Mouse (Mus musculus) heart, postnatal 0 days (tissue): Measurements from ENCODE around the gene St6galnac3. TPM values are rescaled to one million over a fixed set of nuclear protein-coding genes. Genes with fewer than 3 reads are reported as not detected.

Experiments
- ATAC-seq: fragments of 200-750 bp; cut with Nextera tagmentation; 2 replicates; pipeline ENCODE4 v1.8.0; 2017; ENCODE audit warnings: low read depth, moderate number of reproducible peaks, moderate library complexity; ENCODE audit not compliant: insufficient read depth
- DNase-seq: peaks from one replicate; pipeline ENCODE4 v3.0.0-alpha.2; 2016; ENCODE audit warnings: low spot score
- H3K27ac ChIP-seq: fragments of 300-500 bp; sonication (generic); 2 replicates; pipeline ENCODE4 v1.5.1; 2014; ENCODE audit warnings: low read depth, mild to moderate bottlenecking
- H3K27me3 ChIP-seq: fragments of 300-500 bp; sonication (generic); 2 replicates; pipeline ENCODE4 v1.6.1; 2014; ENCODE audit warnings: low read length, mixed read lengths; ENCODE audit not compliant: control insufficient read depth, insufficient read depth
- H3K36me3 ChIP-seq: fragments of 300-500 bp; sonication (generic); replicated peaks from 2 replicates; pipeline ENCODE4 v1.6.1; 2014; ENCODE audit warnings: low read length, mixed read lengths; ENCODE audit not compliant: control insufficient read depth, insufficient read depth
- H3K4me1 ChIP-seq: fragments of 300-500 bp; sonication (generic); 2 replicates; pipeline ENCODE4 v1.6.1; 2014; ENCODE audit warnings: antibody characterized with exemption; ENCODE audit not compliant: control insufficient read depth, insufficient read depth
- H3K4me2 ChIP-seq: fragments of 300-500 bp; sonication (generic); 2 replicates; pipeline ENCODE4 v1.6.1; 2014; ENCODE audit warnings: low read depth, mild to moderate bottlenecking, low read length, moderate library complexity
- H3K4me3 ChIP-seq: fragments of 300-500 bp; sonication (generic); 2 replicates; pipeline ENCODE4 v1.5.1; 2014; ENCODE audit warnings: low read depth, low read length
- H3K9ac ChIP-seq: fragments of 300-500 bp; sonication (generic); replicated peaks from 2 replicates; pipeline ENCODE4 v1.6.1; 2014; ENCODE audit warnings: low read depth, low read length, mixed read lengths
- H3K9me3 ChIP-seq: fragments of 300-500 bp; sonication (generic); replicated peaks from 2 replicates; pipeline ENCODE4 v1.6.1; 2016; ENCODE audit warnings: low read length; ENCODE audit not compliant: control insufficient read depth
- CTCF ChIP-seq: IDR thresholded peaks from 2 replicates; pipeline ENCODE4 v1.5.1; 2016; ENCODE audit warnings: antibody characterized with exemption, control low read depth, low read depth
- EP300 ChIP-seq: IDR thresholded peaks from 2 replicates; pipeline ENCODE4 v1.6.1; 2016; ENCODE audit warnings: antibody characterized with exemption, low read depth
- WGBS: fragments of 180-500 bp; shearing (Covaris S2); extraction: QIAGEN DNeasy Blood & Tissue Kit; methylation state at CpG from one replicate; pipeline ENCODE4 v1.1.7; 2014; 5-methylcytosine and 5-hydroxymethylcytosine counted together
- polyA plus RNA-seq: library from polyadenylated mRNA; unstranded; fragments of >200 nt; fragmentation: Nextera tagmentation; extraction: Ambion mirVana; gene quantifications from 2 replicates; pipeline ENCODE4 v1.2.1, GENCODE M21; 2015
- total RNA-seq: library from RNA; depleted of rRNA; stranded (reverse); fragments of >200 nt; gene quantifications from 2 replicates; pipeline ENCODE4 v1.2.3, GENCODE M21; 2014; ENCODE audit warnings: low replicate concordance

St6galnac3 gene
- total and polyA plus RNA-seq, 2 experiments from 2014 or later: 9.7 to 22.5 TPM

GRCm38 (mm10) chr3:153292363-153292762 is 432.6 kb downstream of the St6galnac3 start:
- 86% methylated on average over 9 of the region's 9 CpGs for WGBS

GRCm38 (mm10) chr3:153291406-153292045 is 433.4 kb downstream of the St6galnac3 start:
- WGBS: 82% methylated on average over 6 of the region's 6 CpGs
- TF ChIP-seq EP300 (no peak), CTCF (no peak)
- H3K4me3 ChIP-seq: no peak overlapping the region
- DNase-seq (no peak), ATAC-seq (no peak)
- H3K27ac ChIP-seq: no peak overlapping the region
- no peaks in the 10 kb centered on the region for H3K27me3 ChIP-seq
- no peak overlapping the region for H3K4me2 ChIP-seq
- H3K36me3 ChIP-seq: no peaks in the 10 kb centered on the region
- H3K9me3 ChIP-seq: no peaks in the 10 kb centered on the region
- no peak overlapping the region for H3K9ac ChIP-seq
- H3K4me1 ChIP-seq: no peaks in the 10 kb centered on the region

More at GRCm38 (mm10) chr3:153292363-153292762, 432.6 kb downstream of the St6galnac3 start:
- no peak overlapping the region for H3K9ac ChIP-seq
- DNase-seq: no peak
- no peak overlapping the region for H3K27ac ChIP-seq
- H3K36me3 ChIP-seq: no peaks in the 10 kb centered on the region
- no peaks in the 10 kb centered on the region for H3K9me3 ChIP-seq
- no peak for ATAC-seq
- no peak overlapping the region for H3K4me3 ChIP-seq
- no peak overlapping the region for H3K4me2 ChIP-seq
- no peaks in the 10 kb centered on the region for H3K27me3 ChIP-seq
- no peaks in the 10 kb centered on the region for H3K4me1 ChIP-seq
- TF ChIP-seq EP300: no peak
- no peak for TF ChIP-seq CTCF

- Histone ChIP-seq H3K9me3 (no peaks in the 10 kb centered on the region), H3K9ac (no peak overlapping the region), H3K4me1 (no peaks in the 10 kb centered on the region), H3K4me3 (no peak overlapping the region), H3K27ac (no peak overlapping the region), H3K4me2 (no peak overlapping the region), H3K27me3 (no peaks in the 10 kb centered on the region), H3K36me3 (no peaks in the 10 kb centered on the region)
- 94% methylated on average over 4 of the region's 4 CpGs for WGBS
- no peak for TF ChIP-seq CTCF
- TF ChIP-seq EP300: no peak
- DNase-seq: no peak
- no peak for ATAC-seq
Observed at GRCm38 (mm10) chr3:153289971-153290370, 435.0 kb downstream of the St6galnac3 start.

- no peaks in the 10 kb centered on the region for H3K27me3 ChIP-seq
- no peaks in the 10 kb centered on the region for H3K4me1 ChIP-seq
- H3K4me2 ChIP-seq: no peak overlapping the region
- no peak overlapping the region for H3K9ac ChIP-seq
- TF ChIP-seq EP300 (no peak), CTCF (no peak)
- H3K36me3 ChIP-seq: no peaks in the 10 kb centered on the region
- 83% methylated on average over 4 of the region's 4 CpGs for WGBS
- H3K9me3 ChIP-seq: no peaks in the 10 kb centered on the region
- H3K4me3 ChIP-seq: no peak overlapping the region
- H3K27ac ChIP-seq: no peak overlapping the region
- no peak for ATAC-seq
- no peak for DNase-seq
Observed at GRCm38 (mm10) chr3:153287564-153287963, 437.4 kb downstream of the St6galnac3 start.

GRCm38 (mm10) chr3:153287081-153287480 is 437.9 kb downstream of the St6galnac3 start:
- Histone ChIP-seq H3K9me3 (no peaks in the 10 kb centered on the region), H3K36me3 (no peaks in the 10 kb centered on the region), H3K4me3 (no peak overlapping the region), H3K4me2 (no peak overlapping the region), H3K27me3 (no peaks in the 10 kb centered on the region), H3K27ac (no peak overlapping the region), H3K4me1 (no peaks in the 10 kb centered on the region), H3K9ac (no peak overlapping the region)
- ATAC-seq (no peak), DNase-seq (no peak)
- WGBS: 89% methylated on average over 6 of the region's 6 CpGs
- TF ChIP-seq CTCF: no peak
- TF ChIP-seq EP300: no peak

- ATAC-seq: no peak
Observed at GRCm38 (mm10) chr3:153282123-153282765, 442.7 kb downstream of the St6galnac3 start.

More at GRCm38 (mm10) chr3:153282123-153282765, 442.7 kb downstream of the St6galnac3 start:
- Histone ChIP-seq H3K27ac (no peak overlapping the region), H3K4me1 (no peaks in the 10 kb centered on the region), H3K9me3 (no peaks in the 10 kb centered on the region), H3K4me3 (no peak overlapping the region), H3K27me3 (no peaks in the 10 kb centered on the region), H3K36me3 (no peaks in the 10 kb centered on the region), H3K4me2 (no peak overlapping the region), H3K9ac (no peak overlapping the region)
- no peak for DNase-seq
- 62% methylated on average over 16 of the region's 16 CpGs for WGBS
- no peak for TF ChIP-seq CTCF
